Mouse (Mus musculus) midbrain, embryonic 13.5 days (tissue): ENCODE measurements at regions not wholly inside any gene's neighbourhood (a gene's known extent, or its start where the extent isn't known, plus 50 kb on each side); places are given as distances from the start of the nearest gene placed in this dataset.

Experiments used
- ATAC-seq: fragments of 200-750 bp; cut with Nextera tagmentation; 2 replicates; pipeline ENCODE4 v1.8.0; 2017; ENCODE audit warnings: mild to moderate bottlenecking, moderate TSS enrichment, moderate library complexity
- H3K27ac ChIP-seq: fragments of 300-500 bp; sonication (generic); 2 replicates; pipeline ENCODE4 v1.5.1; 2015; ENCODE audit warnings: inconsistent platforms, mild to moderate bottlenecking, moderate library complexity
- H3K27me3 ChIP-seq: fragments of 300-500 bp; sonication (generic); 2 replicates; pipeline ENCODE4 v1.6.1; 2015; ENCODE audit warnings: mild to moderate bottlenecking, inconsistent platforms
- H3K36me3 ChIP-seq: fragments of 300-500 bp; sonication (generic); 2 replicates; pipeline ENCODE4 v1.6.1; 2015; ENCODE audit warnings: mild to moderate bottlenecking, inconsistent platforms
- H3K4me1 ChIP-seq: fragments of 300-500 bp; sonication (generic); replicated peaks from 2 replicates; pipeline ENCODE4 v1.6.1; 2015; ENCODE audit warnings: inconsistent platforms
- H3K4me2 ChIP-seq: fragments of 300-500 bp; sonication (generic); replicated peaks from 2 replicates; pipeline ENCODE4 v1.6.1; 2015; ENCODE audit warnings: moderate library complexity, mild to moderate bottlenecking, inconsistent platforms
- H3K4me3 ChIP-seq: fragments of 300-500 bp; sonication (generic); replicated peaks from 2 replicates; pipeline ENCODE4 v1.5.1; 2015; ENCODE audit warnings: mild to moderate bottlenecking, inconsistent platforms
- H3K9ac ChIP-seq: fragments of 300-500 bp; sonication (generic); replicated peaks from 2 replicates; pipeline ENCODE4 v1.6.1; 2015; ENCODE audit warnings: mild to moderate bottlenecking, inconsistent platforms
- H3K9me3 ChIP-seq: fragments of 300-500 bp; sonication (generic); 2 replicates; pipeline ENCODE4 v1.6.1; 2016; ENCODE audit warnings: mild to moderate bottlenecking, inconsistent platforms
- WGBS: fragments of 180-500 bp; shearing (Covaris S2); methylation state at CpG from one replicate; pipeline ENCODE4 v1.1.7; 2015; 5-methylcytosine and 5-hydroxymethylcytosine counted together

DNA sequence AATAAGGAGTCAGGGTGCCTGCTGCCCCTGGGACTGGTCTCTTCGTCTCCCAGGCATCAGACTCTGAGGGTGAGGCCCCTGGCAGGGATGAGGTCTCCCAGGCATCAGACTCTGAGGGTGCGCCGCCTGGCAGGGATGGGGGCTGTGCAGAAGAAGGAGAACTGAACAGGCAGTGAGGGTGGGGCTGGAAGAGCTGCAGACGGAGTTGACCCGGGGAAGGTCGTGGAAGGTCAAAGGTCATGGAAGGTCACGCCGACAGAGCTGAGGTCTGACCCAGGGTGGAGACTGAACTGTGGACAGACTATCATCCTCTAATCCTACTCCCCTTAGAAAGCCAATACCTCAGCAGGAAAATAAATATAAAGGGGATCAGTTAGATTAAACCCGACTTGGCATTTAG lies 50.6 kb upstream of the Grik3 start:
- Histone ChIP-seq H3K4me2 (no peak overlapping the region), H3K9me3 (no peaks in the 10 kb centered on the region), H3K4me1 (peaks cover 24% of the 10 kb centered on the region), H3K27ac (no peak overlapping the region), H3K27me3 (peaks cover 10% of the 10 kb centered on the region; the same call in 1 of the 2 replicates), H3K36me3 (no peaks in the 10 kb centered on the region), H3K4me3 (no peak overlapping the region), H3K9ac (no peak overlapping the region)
- ATAC-seq: no peak
- WGBS: 10% methylated on average over 9 of the region's 9 CpGs

DNA sequence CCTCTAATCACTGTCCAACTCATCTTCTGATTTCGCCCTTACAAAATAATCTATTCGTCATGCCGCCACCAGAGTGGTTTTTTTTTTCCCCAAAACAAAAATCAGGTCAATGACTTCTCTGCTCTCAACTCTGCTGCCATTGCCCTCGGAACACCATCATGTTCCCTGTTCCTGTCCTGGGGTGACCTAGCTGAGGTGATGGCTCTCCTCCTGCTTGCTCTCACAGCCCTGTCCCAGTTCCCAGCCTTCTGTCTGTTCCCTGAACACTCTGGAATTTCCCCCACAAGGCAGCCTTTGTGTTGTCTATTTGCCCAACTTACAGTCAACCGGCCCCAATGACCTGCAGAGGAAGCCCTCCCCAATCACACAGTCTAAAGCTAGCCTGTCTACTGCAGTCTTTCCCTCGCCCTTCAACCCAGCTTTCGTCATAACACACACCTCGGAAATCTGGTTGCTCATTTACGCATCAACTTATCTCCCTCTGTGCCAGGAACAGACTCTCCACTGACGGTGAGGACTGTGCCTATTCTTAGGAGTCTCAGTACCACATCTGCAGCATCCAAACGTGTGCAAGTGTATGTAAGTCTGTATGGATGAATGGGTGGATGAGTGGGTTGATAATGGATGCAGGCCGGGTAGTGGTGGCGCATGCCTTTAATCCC lies 53.2 kb upstream of the Grik3 start:
- Histone ChIP-seq H3K9me3 (no peaks in the 10 kb centered on the region), H3K9ac (no peak overlapping the region), H3K27me3 (0 out of 2 replicates have a peak, but pooled peaks cover 6% of the 10 kb centered on the region), H3K27ac (no peak overlapping the region), H3K4me1 (peaks cover 24% of the 10 kb centered on the region), H3K4me2 (no peak overlapping the region), H3K4me3 (no peak overlapping the region), H3K36me3 (no peaks in the 10 kb centered on the region)
- 82% methylated on average over 13 of the region's 13 CpGs for WGBS
- no peak for ATAC-seq

DNA sequence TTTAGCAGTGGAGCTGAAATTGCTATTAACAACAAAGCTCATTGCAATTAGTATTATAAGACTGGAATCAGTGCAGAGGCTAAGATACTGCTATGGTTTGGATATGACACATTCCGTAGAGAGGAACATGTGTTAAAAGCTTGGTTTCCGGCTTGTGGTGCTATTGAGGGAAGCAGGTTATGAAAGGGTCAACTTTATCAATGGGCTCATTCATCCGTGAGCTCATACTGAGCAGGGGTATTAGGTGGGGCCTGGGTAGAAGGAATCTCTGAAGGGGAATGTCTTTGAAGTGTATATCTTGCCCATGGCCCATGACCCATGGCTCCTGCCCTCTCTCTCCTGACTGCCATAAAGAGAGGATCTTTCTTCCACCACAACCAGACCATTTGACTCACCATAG lies 57.0 kb upstream of the Grik3 start:
- WGBS: 27% methylated on average over 3 of the region's 3 CpGs
- Histone ChIP-seq H3K4me3 (no peak overlapping the region), H3K36me3 (no peaks in the 10 kb centered on the region), H3K4me1 (no peaks in the 10 kb centered on the region), H3K27ac (no peak overlapping the region), H3K9me3 (no peaks in the 10 kb centered on the region), H3K9ac (no peak overlapping the region), H3K4me2 (no peak overlapping the region), H3K27me3 (no peaks in the 10 kb centered on the region)
- ATAC-seq: no peak

- ATAC-seq: no peak
These were observed 58.9 kb upstream of the Grik3 start for GRCm38 (mm10) chr4:125431648-125432047.

GRCm38 (mm10) chr4:125430845-125431244 lies 59.7 kb upstream of the Grik3 start:
- H3K4me3 ChIP-seq: no peak overlapping the region
- no peaks in the 10 kb centered on the region for H3K9me3 ChIP-seq
- H3K9ac ChIP-seq: no peak overlapping the region
- H3K27me3 ChIP-seq: no peaks in the 10 kb centered on the region
- H3K4me2 ChIP-seq: no peak overlapping the region
- H3K4me1 ChIP-seq: no peaks in the 10 kb centered on the region
- no peak overlapping the region for H3K27ac ChIP-seq
- WGBS: 73% methylated on average over 4 of the region's 4 CpGs
- no peak for ATAC-seq
- H3K36me3 ChIP-seq: no peaks in the 10 kb centered on the region

More at GRCm38 (mm10) chr4:125431648-125432047, 58.9 kb upstream of the Grik3 start:
- Histone ChIP-seq H3K9me3 (no peaks in the 10 kb centered on the region), H3K4me3 (no peak overlapping the region), H3K4me2 (no peak overlapping the region), H3K9ac (no peak overlapping the region), H3K27ac (no peak overlapping the region), H3K4me1 (no peaks in the 10 kb centered on the region), H3K36me3 (no peaks in the 10 kb centered on the region), H3K27me3 (no peaks in the 10 kb centered on the region)

- WGBS: 94% methylated on average over 14 of the region's 14 CpGs
- H3K36me3 ChIP-seq: no peaks in the 10 kb centered on the region
- no peaks in the 10 kb centered on the region for H3K9me3 ChIP-seq
- no peak for ATAC-seq
- no peak overlapping the region for H3K9ac ChIP-seq
- H3K4me1 ChIP-seq: no peaks in the 10 kb centered on the region
- H3K4me2 ChIP-seq: no peak overlapping the region
- no peak overlapping the region for H3K4me3 ChIP-seq
- H3K27me3 ChIP-seq: no peaks in the 10 kb centered on the region
- H3K27ac ChIP-seq: no peak overlapping the region
These were observed 61.8 kb upstream of the Grik3 start for GRCm38 (mm10) chr4:125428736-125429135.

- peaks cover 37% of the 10 kb centered on the region for H3K27me3 ChIP-seq
- peaks cover 13% of the 10 kb centered on the region for H3K4me1 ChIP-seq
- no peak overlapping the region for H3K4me3 ChIP-seq
- no peak overlapping the region for H3K9ac ChIP-seq
- H3K27ac ChIP-seq: no peak overlapping the region
- WGBS: 40% methylated on average over 5 of the region's 5 CpGs
- ATAC-seq: no peak
- no peak overlapping the region for H3K4me2 ChIP-seq
- no peaks in the 10 kb centered on the region for H3K9me3 ChIP-seq
- H3K36me3 ChIP-seq: no peaks in the 10 kb centered on the region
These were observed 69.8 kb upstream of the Grik3 start for GRCm38 (mm10) chr4:125420561-125421241.

- Histone ChIP-seq H3K9ac (no peak overlapping the region), H3K4me2 (no peak overlapping the region), H3K27me3 (peaks cover 41% of the 10 kb centered on the region), H3K36me3 (no peaks in the 10 kb centered on the region), H3K27ac (no peak overlapping the region), H3K9me3 (no peaks in the 10 kb centered on the region), H3K4me1 (peaks cover 19% of the 10 kb centered on the region), H3K4me3 (no peak overlapping the region)
- 47% methylated on average over 12 of the region's 12 CpGs for WGBS
- ATAC-seq: no peak
These were observed 70.8 kb upstream of the Grik3 start for GRCm38 (mm10) chr4:125419491-125420255.

DNA sequence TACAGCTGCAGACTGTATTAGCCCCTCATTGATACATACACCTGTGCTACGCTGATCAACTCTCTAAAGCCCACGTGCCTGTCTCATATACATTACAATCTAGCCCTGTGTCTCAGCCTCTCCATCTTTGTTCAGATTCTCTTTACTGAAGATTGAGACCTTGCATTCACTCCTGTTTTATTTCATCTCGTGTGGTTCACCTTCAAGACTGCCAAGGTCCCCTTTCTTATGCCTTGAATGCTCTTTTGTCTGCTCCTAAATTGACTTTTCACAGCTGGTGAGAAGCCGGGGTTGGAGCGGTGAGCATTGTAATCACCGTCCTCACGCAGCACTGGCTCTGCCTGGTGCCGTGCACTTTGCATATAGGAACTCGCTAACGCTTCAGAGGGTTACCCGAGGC lies 75.2 kb upstream of the Grik3 start:
- H3K9ac ChIP-seq: no peak overlapping the region
- H3K36me3 ChIP-seq: no peaks in the 10 kb centered on the region
- H3K9me3 ChIP-seq: no peaks in the 10 kb centered on the region
- H3K27me3 ChIP-seq: peaks cover 53% of the 10 kb centered on the region
- peaks cover 34% of the 10 kb centered on the region for H3K4me1 ChIP-seq
- H3K27ac ChIP-seq: 0 out of 2 replicates have a peak overlapping the region, but pooled peaks have one; percentile 25
- ATAC-seq: no peak
- no peak overlapping the region for H3K4me3 ChIP-seq
- WGBS: 10% methylated on average over 11 of the region's 11 CpGs
- no peak overlapping the region for H3K4me2 ChIP-seq

GRCm38 (mm10) chr4:125413833-125414719 lies 76.4 kb upstream of the Grik3 start:
- 83% methylated on average over 7 of the region's 7 CpGs for WGBS
- H3K36me3 ChIP-seq: no peaks in the 10 kb centered on the region
- H3K4me1 ChIP-seq: peaks cover 38% of the 10 kb centered on the region
- H3K9ac ChIP-seq: no peak overlapping the region
- H3K4me2 ChIP-seq: no peak overlapping the region
- no peak overlapping the region for H3K27ac ChIP-seq
- H3K27me3 ChIP-seq: peaks cover 58% of the 10 kb centered on the region
- H3K9me3 ChIP-seq: no peaks in the 10 kb centered on the region
- ATAC-seq: peak; percentile 69
- no peak overlapping the region for H3K4me3 ChIP-seq

- H3K4me2 ChIP-seq: no peak overlapping the region
- no peaks in the 10 kb centered on the region for H3K9me3 ChIP-seq
- peak; percentile 53 for ATAC-seq
- no peaks in the 10 kb centered on the region for H3K36me3 ChIP-seq
- H3K4me1 ChIP-seq: peaks cover 60% of the 10 kb centered on the region
- H3K9ac ChIP-seq: no peak overlapping the region
- 22% methylated on average over 8 of the region's 8 CpGs for WGBS
- H3K27me3 ChIP-seq: peaks cover 48% of the 10 kb centered on the region
- no peak overlapping the region for H3K4me3 ChIP-seq
- peak overlapping the region; percentile 44; the same call in 1 of the 2 replicates for H3K27ac ChIP-seq
These were observed 79.6 kb upstream of the Grik3 start for GRCm38 (mm10) chr4:125410736-125411441.
